ENCODE assay signal across 1 mouse cellular context in the genomic region with DNA sequence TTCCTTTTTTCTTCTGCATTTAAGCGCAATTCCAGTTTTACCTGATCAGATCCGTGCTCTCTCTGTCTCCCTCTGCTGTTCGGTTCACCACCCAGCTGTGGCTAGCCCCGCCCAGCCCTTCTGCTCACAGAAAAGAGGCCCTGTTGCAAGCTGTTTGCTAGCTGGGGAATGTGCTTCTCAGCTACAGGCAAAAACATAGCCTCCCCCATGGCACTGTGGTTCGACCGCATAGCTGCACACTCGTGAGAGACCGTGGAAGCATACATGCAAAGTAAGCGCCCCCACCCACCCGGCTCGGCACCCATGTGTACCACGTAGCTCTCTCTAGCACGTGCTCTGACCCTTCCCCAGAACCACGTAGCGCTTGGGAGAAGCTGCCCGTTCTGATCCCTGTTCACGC.
TF ChIP-seq lines count a peak whose summit lies in the region.

No protein-coding gene starts in this region.

TF ChIP-seq in CH12.LX, 34 proteins besides CTCF, POLR2A, EP300 and RAD21:
- peak; percentile 61; the same call in 1 of the 2 replicates for TF ChIP-seq TCF12 (IDR thresholded peaks at IDR 0.05; ENCODE audit: low read depth, low read length)
- TF ChIP-seq KAT2A (IDR thresholded peaks at IDR 0.05; ENCODE audit: insufficient replicate concordance, low read length) = no peak
- TF ChIP-seq MAZ (IDR thresholded peaks at IDR 0.05; ENCODE audit: low read depth, low read length) = 0 out of 2 replicates have a peak, but pooled peaks have one; percentile 70
- no peak for TF ChIP-seq NRF1 (IDR thresholded peaks at IDR 0.05; ENCODE audit: low read depth, low read length)
- TF ChIP-seq MEF2A (IDR thresholded peaks at IDR 0.05; ENCODE audit: borderline replicate concordance, low read depth, low read length) = peak; percentile 33; the same call in 1 of the 2 replicates
- TF ChIP-seq HCFC1 (IDR thresholded peaks at IDR 0.05; ENCODE audit: low read depth, low read length) = no peak
- TF ChIP-seq BHLHE40 (IDR thresholded peaks at IDR 0.05; ENCODE audit: low read depth, low read length) = peak; percentile 89
- TF ChIP-seq ZNF384 (IDR thresholded peaks at IDR 0.05; ENCODE audit: low read depth, low read length) = no peak
- TF ChIP-seq CHD2 (IDR thresholded peaks at IDR 0.05; ENCODE audit: low read length) = no peak
- no peak for TF ChIP-seq JUN (IDR thresholded peaks at IDR 0.05; ENCODE audit: insufficient read depth, low read depth, low read length)
- no peak for TF ChIP-seq ZC3H11A (IDR thresholded peaks at IDR 0.05; ENCODE audit: low read depth, low read length)
- peak; percentile 52; the same call in 1 of the 2 replicates for TF ChIP-seq IRF4 (IDR thresholded peaks at IDR 0.05; ENCODE audit: low read depth, low read length)
- TF ChIP-seq USF1 (IDR thresholded peaks at IDR 0.05; ENCODE audit: low read depth, low read length) = no peak
- TF ChIP-seq JUND (conservative IDR thresholded peaks at IDR 0.05; ENCODE audit: low read depth, low read length) = no peak
- 0 out of 2 replicates have a peak, but pooled peaks have one; percentile 38 for TF ChIP-seq MXI1 (IDR thresholded peaks at IDR 0.05; ENCODE audit: low read depth, low read length)
- TF ChIP-seq MYC (IDR thresholded peaks at IDR 0.05; ENCODE audit: low read depth, low read length) = peak; percentile 64; the same call in 1 of the 2 replicates
- TF ChIP-seq ELF1 (IDR thresholded peaks at IDR 0.05; ENCODE audit: low read depth, low read length) = no peak
- no peak for TF ChIP-seq RCOR1 (conservative IDR thresholded peaks at IDR 0.05; ENCODE audit: low read depth, low read length)
- TF ChIP-seq PAX5 (IDR thresholded peaks at IDR 0.05; ENCODE audit: low read length) = no peak
- TF ChIP-seq TBP (conservative IDR thresholded peaks at IDR 0.05; ENCODE audit: low read depth, low read length) = 0 out of 2 replicates have a peak, but pooled peaks have one; percentile 67
- peak; percentile 78 for TF ChIP-seq SMC3 (IDR thresholded peaks at IDR 0.05; ENCODE audit: low read depth, low read length)
- no peak for TF ChIP-seq SIN3A (IDR thresholded peaks at IDR 0.05; ENCODE audit: low read length)
- TF ChIP-seq UBTF (IDR thresholded peaks at IDR 0.05; ENCODE audit: low read depth, low read length) = 0 out of 2 replicates have a peak, but pooled peaks have one; percentile 40
- TF ChIP-seq ETS1 (conservative IDR thresholded peaks at IDR 0.05; ENCODE audit: low read depth, low read length) = 0 out of 2 replicates have a peak, but pooled peaks have one; percentile 29
- no peak for TF ChIP-seq POLR2AphosphoS2 (IDR thresholded peaks at IDR 0.05; ENCODE audit: low read depth, low read length)
- TF ChIP-seq USF2 (conservative IDR thresholded peaks at IDR 0.05; ENCODE audit: low read depth, low read length) = no peak
- TF ChIP-seq ZMIZ1 (IDR thresholded peaks at IDR 0.05; ENCODE audit: low read depth, low read length) = no peak
- TF ChIP-seq E2F4 (IDR thresholded peaks at IDR 0.05; ENCODE audit: insufficient replicate concordance, low read depth, low read length) = no peak
- TF ChIP-seq ZKSCAN1 (IDR thresholded peaks at IDR 0.05; ENCODE audit: borderline replicate concordance, low read depth, low read length) = no peak
- TF ChIP-seq GABPA (IDR thresholded peaks at IDR 0.05; ENCODE audit: insufficient replicate concordance, low read depth, low read length) = no peak
- TF ChIP-seq CHD1 (IDR thresholded peaks at IDR 0.05; ENCODE audit: low read depth, low read length) = no peak
- no peak for TF ChIP-seq MAFK (IDR thresholded peaks at IDR 0.05; ENCODE audit: insufficient replicate concordance, low read length)
- no peak for TF ChIP-seq NELFE (IDR thresholded peaks at IDR 0.05; ENCODE audit: low read depth, low read length)
- TF ChIP-seq MAX (IDR thresholded peaks at IDR 0.05; ENCODE audit: low read length) = peak; percentile 56; the same call in 1 of the 2 replicates
TF ChIP-seq in CH12.LX: peak in this region for 12.
